Mouse (Mus musculus) heart, postnatal 14 days (tissue): ENCODE measurements around the gene Vapa. TPM values are rescaled to one million over a fixed set of nuclear protein-coding genes. Genes with fewer than 3 reads are reported as not detected.
"Not testable (repeated sequence)": the region's sequence is repeated elsewhere in the genome, so short reads cannot be mapped to it uniquely, and the experiment has no call there.

ENCODE experiments used
- DNase-seq, 2 experiments: peaks; one replicate each; pipeline ENCODE4 v3.0.0; 2021 to 2022
- intact Hi-C: fragments of 180-260 bp; cut with DNase I; formaldehyde crosslinking; loops from one replicate; pipeline ENCODE4 v1.15.1; 2025
- total RNA-seq, 2 experiments: library from RNA; stranded (reverse); gene quantifications; 2 replicates each; pipeline ENCODE4 v1.2.3; 2021

Gene Vapa
- total RNA-seq, 2 experiments from 2014 or later: 84.0 to 95.2 TPM

GRCm38 (mm10) chr17:65628823-65629532 is 15.6 kb upstream of the Vapa start:
- intact Hi-C loops, DNase-seq: not testable (repeated sequence)

GRCm38 (mm10) chr17:65626301-65626700 is 12.9 kb upstream of the Vapa start:
- intact Hi-C loops: no loop called here
- DNase-seq: no peak

GRCm38 (mm10) chr17:65625563-65625962 is 12.2 kb upstream of the Vapa start:
- DNase-seq: no peak
- intact Hi-C loops: no loop called here

GRCm38 (mm10) chr17:65623130-65623529 is 9.8 kb upstream of the Vapa start:
- intact Hi-C loops: no loop called here
- DNase-seq: no peak

- intact Hi-C loops: no loop called here
- DNase-seq: no peak
Measured at GRCm38 (mm10) chr17:65618431-65618830, 5.1 kb upstream of the Vapa start.

GRCm38 (mm10) chr17:65615678-65616077 is 2.3 kb upstream of the Vapa start:
- no peak for DNase-seq
- intact Hi-C loops: loop anchor here (2.0 kb wide), 1 partner anchor 61 kb away; no protein-coding TSS in a partner anchor

GRCm38 (mm10) chr17:65614431-65614830 is 1.1 kb upstream of the Vapa start:
- intact Hi-C loops: loop anchor here (2.0 to 5.0 kb wide), 2 partner anchors 62 to 168 kb away; partner anchors contain the start of gene Ppp4r1
- DNase-seq: no peak

GRCm38 (mm10) chr17:65613142-65613462 is 253 bp downstream of the Vapa start:
- intact Hi-C loops: loop anchor here (5.0 kb wide), 1 partner anchor 169 kb away; the partner anchor contains the start of gene Ppp4r1
- DNase-seq: no peak

- intact Hi-C loops: loop anchor here (5.0 kb wide), 1 partner anchor 170 kb away; the partner anchor contains the start of gene Ppp4r1
- peak; percentile 46 to 58 for DNase-seq
Measured at GRCm38 (mm10) chr17:65612391-65613141, 789 bp downstream of the Vapa start.

- DNase-seq: no peak
Measured at GRCm38 (mm10) chr17:65611721-65612120, 1.6 kb downstream of the Vapa start.

GRCm38 (mm10) chr17:65608743-65609142 is 4.6 kb downstream of the Vapa start:
- DNase-seq: no peak
- intact Hi-C loops: no loop called here

More at GRCm38 (mm10) chr17:65611721-65612120, 1.6 kb downstream of the Vapa start:
- intact Hi-C loops: loop anchor here (5.0 kb wide), 1 partner anchor 171 kb away; the partner anchor contains the start of gene Ppp4r1

GRCm38 (mm10) chr17:65608312-65608687 is 5.1 kb downstream of the Vapa start:
- no peak for DNase-seq
- intact Hi-C loops: no loop called here

- DNase-seq: no peak
- intact Hi-C loops: no loop called here
Measured at GRCm38 (mm10) chr17:65607574-65608311, 5.6 kb downstream of the Vapa start.

GRCm38 (mm10) chr17:65606014-65606413 is 7.3 kb downstream of the Vapa start:
- intact Hi-C loops: no loop called here
- DNase-seq: no peak

GRCm38 (mm10) chr17:65604892-65605291 is 8.5 kb downstream of the Vapa start:
- DNase-seq: no peak
- intact Hi-C loops: no loop called here

GRCm38 (mm10) chr17:65604315-65604714 is 9.0 kb downstream of the Vapa start:
- no peak for DNase-seq
- intact Hi-C loops: no loop called here

- intact Hi-C loops: no loop called here
- no peak for DNase-seq
Measured at GRCm38 (mm10) chr17:65597857-65598486, 15.4 kb downstream of the Vapa start.

GRCm38 (mm10) chr17:65594687-65595086 is 18.7 kb downstream of the Vapa start:
- intact Hi-C loops: no loop called here
- no peak for DNase-seq

- intact Hi-C loops: no loop called here
- DNase-seq: no peak
Measured at GRCm38 (mm10) chr17:65586892-65587291, 26.5 kb downstream of the Vapa start.

GRCm38 (mm10) chr17:65581440-65581839 is 31.9 kb downstream of the Vapa start:
- intact Hi-C loops: no loop called here
- DNase-seq: no peak
